Mouse (Mus musculus): Measurements from ENCODE around the gene Cd276. TPM values are rescaled to one million over a fixed set of nuclear protein-coding genes. Genes with fewer than 3 reads are reported as not detected.
"Not testable (repeated sequence)": the region's sequence is repeated elsewhere in the genome, so short reads cannot be mapped to it uniquely, and the experiment has no call there.

Gene Cd276
- polyA plus RNA-seq (2015; fragmentation: Nextera tagmentation; extraction: Ambion mirVana): 2.6 and 2.9 TPM in 2 replicates

- DNase-seq (ENCODE audit: low spot score): no peak
These were observed at the start of gene Cd276 for GRCm38 (mm10) chr9:58554908-58555684. Gene Cd276 (minus strand): TSS chr9:58555437.

GRCm38 (mm10) chr9:58595313-58595712 lies 40.1 kb upstream of the Cd276 start:
- no peak for DNase-seq (ENCODE audit: low spot score)

GRCm38 (mm10) chr9:58588657-58589056 lies 33.4 kb upstream of the Cd276 start:
- DNase-seq (ENCODE audit: low spot score): no peak

GRCm38 (mm10) chr9:58584323-58584722 lies 29.1 kb upstream of the Cd276 start:
- DNase-seq (ENCODE audit: low spot score): no peak

- peak; percentile 42 for DNase-seq (ENCODE audit: low spot score)
These were observed 28.0 kb upstream of the Cd276 start for GRCm38 (mm10) chr9:58583267-58583641.

GRCm38 (mm10) chr9:58582581-58583266 lies 27.5 kb upstream of the Cd276 start:
- no peak for DNase-seq (ENCODE audit: low spot score)

- peak; percentile 99 for DNase-seq (ENCODE audit: low spot score)
These were observed 26.8 kb upstream of the Cd276 start, which contains the start of gene Nptn for GRCm38 (mm10) chr9:58581958-58582540. Gene Nptn (plus strand): TSS chr9:58582240.

GRCm38 (mm10) chr9:58581283-58581930 lies 26.2 kb upstream of the Cd276 start:
- DNase-seq (ENCODE audit: low spot score): no peak

- peak; percentile 11 for DNase-seq (ENCODE audit: low spot score)
These were observed 25.4 kb upstream of the Cd276 start for GRCm38 (mm10) chr9:58580453-58581195.

- DNase-seq (ENCODE audit: low spot score): peak; percentile 71
These were observed 23.4 kb upstream of the Cd276 start for GRCm38 (mm10) chr9:58578669-58579068.

- DNase-seq (ENCODE audit: low spot score): no peak
These were observed 15.8 kb upstream of the Cd276 start for GRCm38 (mm10) chr9:58571001-58571400.

GRCm38 (mm10) chr9:58567682-58568081 lies 12.4 kb upstream of the Cd276 start:
- peak; percentile 58 for DNase-seq (ENCODE audit: low spot score)

GRCm38 (mm10) chr9:58565945-58566344 lies 10.7 kb upstream of the Cd276 start:
- DNase-seq (ENCODE audit: low spot score): not testable (repeated sequence)

- no peak for DNase-seq (ENCODE audit: low spot score)
These were observed 5.0 kb upstream of the Cd276 start for GRCm38 (mm10) chr9:58560211-58560610.

GRCm38 (mm10) chr9:58557457-58558455 lies 2.5 kb upstream of the Cd276 start:
- no peak for DNase-seq (ENCODE audit: low spot score)

- no peak for DNase-seq (ENCODE audit: low spot score)
These were observed 1.4 kb upstream of the Cd276 start for GRCm38 (mm10) chr9:58556627-58557026.

- DNase-seq (ENCODE audit: low spot score): no peak
These were observed 613 bp upstream of the Cd276 start for GRCm38 (mm10) chr9:58555685-58556414.

- DNase-seq (ENCODE audit: low spot score): no peak
These were observed 955 bp downstream of the Cd276 start for GRCm38 (mm10) chr9:58554056-58554907.
